Mouse (Mus musculus): Measurements from ENCODE around the gene Ankrd23. TPM values are rescaled to one million over a fixed set of nuclear protein-coding genes. Genes with fewer than 3 reads are reported as not detected.
A peak's percentile ranks its signal among the peaks of the same experiment; 100 is the strongest.

Ankrd23 gene
- polyA plus RNA-seq, 1 experiment from 2014 or later, result 10.6 TPM

DNA sequence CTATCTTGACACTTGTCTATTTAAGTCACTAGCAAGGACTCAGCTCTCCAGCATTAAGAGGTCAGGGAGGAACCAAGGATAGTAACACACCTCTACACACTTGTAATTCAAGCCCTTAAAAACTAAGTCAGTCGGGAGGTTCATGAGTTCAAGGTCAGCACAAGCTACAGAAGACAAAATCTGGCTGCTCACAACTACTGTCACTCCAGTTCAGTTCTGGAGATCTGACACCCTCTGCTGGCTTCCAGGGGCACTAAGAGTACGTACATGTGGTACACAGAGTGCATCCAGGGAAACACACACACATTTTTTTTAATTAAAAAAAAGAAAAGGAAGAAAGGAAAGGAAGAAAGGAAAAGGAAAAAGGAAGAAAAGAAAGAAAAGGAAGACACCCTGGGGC is 40.0 kb downstream of the Ankrd23 start:
- Histone ChIP-seq H3K27ac (no peak overlapping the region), H3K27me3 (ENCODE audit: control insufficient read depth, insufficient read depth, low read length) (no peaks in the 10 kb centered on the region), H3K4me1 (replicated peaks; ENCODE audit: control insufficient read depth, insufficient read depth, low read length) (no peaks in the 10 kb centered on the region), H3K9me3 (ENCODE audit: control insufficient read depth, low read length) (no peaks in the 10 kb centered on the region), H3K4me3 (replicated peaks; ENCODE audit: low read length) (no peak overlapping the region), H3K4me2 (replicated peaks) (no peak overlapping the region), H3K9ac (no peak overlapping the region), H3K36me3 (replicated peaks; ENCODE audit: control insufficient read depth, insufficient read depth) (peaks cover 16% of the 10 kb centered on the region; the same call in 1 of the 2 replicates)
- ATAC-seq (ENCODE audit: low FRiP score) (no peak), DNase-seq (ENCODE audit: low spot score) (no peak)
- WGBS, result 69% methylated on average over 2 of the region's 2 CpGs

- H3K4me1 ChIP-seq (replicated peaks; ENCODE audit: control insufficient read depth, insufficient read depth, low read length), result no peaks in the 10 kb centered on the region
- DNase-seq (ENCODE audit: low spot score), result no peak
- no peak for ATAC-seq (ENCODE audit: low FRiP score)
- H3K27ac ChIP-seq, result no peak overlapping the region
- WGBS, result 84% methylated on average over 6 of the region's 6 CpGs
- H3K9ac ChIP-seq, result no peak overlapping the region
- 0 out of 2 replicates have a peak, but pooled peaks cover 2% of the 10 kb centered on the region for H3K36me3 ChIP-seq (replicated peaks; ENCODE audit: control insufficient read depth, insufficient read depth)
- no peak overlapping the region for H3K4me3 ChIP-seq (replicated peaks; ENCODE audit: low read length)
- no peaks in the 10 kb centered on the region for H3K9me3 ChIP-seq (ENCODE audit: control insufficient read depth, low read length)
- H3K27me3 ChIP-seq (ENCODE audit: control insufficient read depth, insufficient read depth, low read length), result no peaks in the 10 kb centered on the region
- no peak overlapping the region for H3K4me2 ChIP-seq (replicated peaks)
These were observed 43.4 kb downstream of the Ankrd23 start for GRCm38 (mm10) chr1:36493299-36493698.

DNA sequence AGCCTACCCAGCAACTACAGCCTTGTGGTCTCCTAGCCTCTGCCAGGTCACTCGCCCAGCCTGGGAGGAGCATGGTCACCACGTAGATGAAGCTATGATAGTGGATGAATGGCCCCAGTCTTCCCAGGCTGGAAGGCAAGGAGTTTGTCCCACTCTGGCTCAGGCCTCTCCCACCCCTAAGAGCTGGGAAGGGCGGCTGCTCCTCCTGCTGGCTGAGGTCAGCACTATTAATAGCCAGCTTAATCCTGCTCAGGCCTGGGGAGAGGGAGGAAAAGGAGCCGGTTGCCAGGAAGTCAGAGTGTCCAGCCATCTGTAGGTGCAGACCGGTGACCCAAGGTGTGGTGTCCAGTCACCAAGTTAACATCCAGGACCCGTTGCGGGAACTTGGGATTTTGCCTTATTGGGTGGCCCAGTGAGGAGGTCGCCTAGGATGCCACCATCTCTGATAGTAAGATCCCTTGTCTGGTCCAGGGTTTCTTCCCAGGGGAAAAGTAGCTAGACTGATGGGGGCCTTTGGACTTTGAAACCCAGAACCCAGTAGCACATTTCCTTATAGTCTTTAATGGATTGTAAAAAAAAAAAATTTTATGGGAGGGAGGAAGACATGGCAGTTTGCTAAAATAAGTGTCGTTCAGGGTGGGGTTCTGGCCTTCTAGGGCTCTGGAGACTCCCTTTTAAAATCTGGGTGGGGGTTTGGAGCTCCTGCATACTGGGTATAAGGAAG is 44.1 kb downstream of the Ankrd23 start:
- DNase-seq (ENCODE audit: low spot score), result no peak
- peak; percentile 73; the same call in 1 of the 2 replicates for ATAC-seq (ENCODE audit: low FRiP score)
- H3K9ac ChIP-seq, result no peak overlapping the region

DNA sequence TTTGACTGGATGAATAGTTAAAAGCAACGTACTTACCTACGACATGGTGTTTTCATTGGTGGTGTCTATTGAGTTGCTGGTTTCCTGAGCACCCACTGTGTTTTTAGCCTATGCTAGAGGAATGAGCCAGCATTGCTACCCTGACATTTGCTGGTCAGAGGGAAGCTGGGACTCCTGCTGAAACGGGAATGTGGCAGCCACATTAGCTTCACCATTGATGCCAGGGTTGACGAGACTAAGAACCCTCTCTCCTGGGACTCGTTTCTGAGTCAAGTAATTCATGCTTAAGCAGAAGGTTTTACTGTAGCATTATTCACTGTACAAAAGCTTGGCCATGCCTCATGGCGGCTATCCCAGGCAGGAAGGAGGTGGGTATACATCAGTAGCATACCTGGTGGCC is 47.0 kb downstream of the Ankrd23 start:
- no peak overlapping the region for H3K4me2 ChIP-seq (replicated peaks)
- DNase-seq (ENCODE audit: low spot score) (no peak), ATAC-seq (ENCODE audit: low FRiP score) (no peak)
- H3K4me1 ChIP-seq (replicated peaks; ENCODE audit: control insufficient read depth, insufficient read depth, low read length), result no peaks in the 10 kb centered on the region
- no peak overlapping the region for H3K4me3 ChIP-seq (replicated peaks; ENCODE audit: low read length)
- H3K9ac ChIP-seq, result no peak overlapping the region
- H3K9me3 ChIP-seq (ENCODE audit: control insufficient read depth, low read length), result no peaks in the 10 kb centered on the region
- no peak overlapping the region for H3K27ac ChIP-seq
- 60% methylated on average over 6 of the region's 6 CpGs for WGBS
- no peaks in the 10 kb centered on the region for H3K36me3 ChIP-seq (replicated peaks; ENCODE audit: control insufficient read depth, insufficient read depth)
- H3K27me3 ChIP-seq (ENCODE audit: control insufficient read depth, insufficient read depth, low read length), result no peaks in the 10 kb centered on the region

More for the DNA sequence above, 44.1 kb downstream of the Ankrd23 start:
- no peaks in the 10 kb centered on the region for H3K9me3 ChIP-seq (ENCODE audit: control insufficient read depth, low read length)
- WGBS, result 54% methylated on average over 9 of the region's 9 CpGs
- H3K27me3 ChIP-seq (ENCODE audit: control insufficient read depth, insufficient read depth, low read length), result no peaks in the 10 kb centered on the region
- no peak overlapping the region for H3K27ac ChIP-seq
- no peak overlapping the region for H3K4me3 ChIP-seq (replicated peaks; ENCODE audit: low read length)
- no peaks in the 10 kb centered on the region for H3K36me3 ChIP-seq (replicated peaks; ENCODE audit: control insufficient read depth, insufficient read depth)
- no peak overlapping the region for H3K4me2 ChIP-seq (replicated peaks)
- H3K4me1 ChIP-seq (replicated peaks; ENCODE audit: control insufficient read depth, insufficient read depth, low read length), result no peaks in the 10 kb centered on the region

- no peak overlapping the region for H3K4me3 ChIP-seq (replicated peaks; ENCODE audit: low read length)
- H3K9me3 ChIP-seq (ENCODE audit: control insufficient read depth, low read length), result no peaks in the 10 kb centered on the region
- no peaks in the 10 kb centered on the region for H3K27me3 ChIP-seq (ENCODE audit: control insufficient read depth, insufficient read depth, low read length)
- H3K27ac ChIP-seq, result no peak overlapping the region
- H3K4me1 ChIP-seq (replicated peaks; ENCODE audit: control insufficient read depth, insufficient read depth, low read length), result no peaks in the 10 kb centered on the region
- H3K9ac ChIP-seq, result no peak overlapping the region
- ATAC-seq (ENCODE audit: low FRiP score), result no peak
- WGBS, result 46% methylated on average over 9 of the region's 9 CpGs
- H3K36me3 ChIP-seq (replicated peaks; ENCODE audit: control insufficient read depth, insufficient read depth), result no peaks in the 10 kb centered on the region
- no peak for DNase-seq (ENCODE audit: low spot score)
- H3K4me2 ChIP-seq (replicated peaks), result no peak overlapping the region
These were observed 49.6 kb downstream of the Ankrd23 start for GRCm38 (mm10) chr1:36487111-36487510.

DNA sequence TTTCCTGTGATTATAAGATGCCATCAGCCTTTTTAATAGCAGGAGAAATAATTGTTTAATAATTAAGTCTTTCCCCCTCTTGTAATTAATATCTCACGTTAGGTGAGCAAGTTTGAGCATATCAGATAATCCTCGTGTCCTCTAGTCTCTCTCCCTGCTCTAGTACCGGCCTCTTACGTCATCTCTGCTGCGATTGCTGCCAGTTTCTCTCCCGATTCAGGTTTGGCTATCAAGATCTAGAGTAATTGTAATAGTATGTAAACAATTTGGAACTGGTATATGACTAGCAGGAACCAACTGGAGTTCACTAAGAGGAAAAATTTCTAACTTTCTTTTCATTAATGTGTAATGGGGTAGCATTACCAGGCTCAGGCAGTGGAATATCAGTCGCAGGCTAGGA is 51.6 kb downstream of the Ankrd23 start:
- Histone ChIP-seq H3K4me3 (replicated peaks; ENCODE audit: low read length) (no peak overlapping the region), H3K27me3 (ENCODE audit: control insufficient read depth, insufficient read depth, low read length) (no peaks in the 10 kb centered on the region), H3K9me3 (ENCODE audit: control insufficient read depth, low read length) (no peaks in the 10 kb centered on the region), H3K4me1 (replicated peaks; ENCODE audit: control insufficient read depth, insufficient read depth, low read length) (no peaks in the 10 kb centered on the region), H3K9ac (no peak overlapping the region), H3K36me3 (replicated peaks; ENCODE audit: control insufficient read depth, insufficient read depth) (no peaks in the 10 kb centered on the region), H3K27ac (no peak overlapping the region), H3K4me2 (replicated peaks) (no peak overlapping the region)
- ATAC-seq (ENCODE audit: low FRiP score), result no peak
- no peak for DNase-seq (ENCODE audit: low spot score)
- 77% methylated on average over 7 of the region's 7 CpGs for whole genome bisulfite sequencing

- Histone ChIP-seq H3K4me1 (replicated peaks; ENCODE audit: control insufficient read depth, insufficient read depth, low read length) (no peaks in the 10 kb centered on the region), H3K9ac (no peak overlapping the region), H3K27me3 (ENCODE audit: control insufficient read depth, insufficient read depth, low read length) (no peaks in the 10 kb centered on the region), H3K27ac (no peak overlapping the region), H3K4me3 (replicated peaks; ENCODE audit: low read length) (no peak overlapping the region), H3K4me2 (replicated peaks) (no peak overlapping the region), H3K9me3 (ENCODE audit: control insufficient read depth, low read length) (no peaks in the 10 kb centered on the region), H3K36me3 (replicated peaks; ENCODE audit: control insufficient read depth, insufficient read depth) (no peaks in the 10 kb centered on the region)
- 72% methylated on average over 4 of the region's 4 CpGs for WGBS
- ATAC-seq (ENCODE audit: low FRiP score) (no peak), DNase-seq (ENCODE audit: low spot score) (no peak)
These were observed 52.9 kb downstream of the Ankrd23 start for GRCm38 (mm10) chr1:36483825-36484224.

Small RNA genes within 50 kb of the gene (microRNA-seq; reads per million reads assigned to microRNA genes)
- gene Gm47280, result not detected

Other genes starting within 250 kb of the Ankrd23 start
- 4.3 and 5.8 TPM in 2 replicates for gene Arid5a, start 229.2 kb downstream of the Ankrd23 start, polyA plus RNA-seq (2014; fragmentation: Nextera tagmentation; extraction: Ambion mirVana)
- 34.2 and 36.3 TPM in 2 replicates for gene Kansl3, start 167.7 kb downstream of the Ankrd23 start, polyA plus RNA-seq (2014; fragmentation: Nextera tagmentation; extraction: Ambion mirVana)
- gene Fer1l5, start 164.6 kb downstream of the Ankrd23 start, polyA plus RNA-seq (2014; fragmentation: Nextera tagmentation; extraction: Ambion mirVana), result 1.5 and 1.8 TPM in 2 replicates
- gene Lman2l, start 91.6 kb downstream of the Ankrd23 start, polyA plus RNA-seq (2014; fragmentation: Nextera tagmentation; extraction: Ambion mirVana), result 41.8 and 41.9 TPM in 2 replicates
- 9.2 and 10.6 TPM in 2 replicates for gene Cnnm4, start 65.3 kb downstream of the Ankrd23 start, polyA plus RNA-seq (2014; fragmentation: Nextera tagmentation; extraction: Ambion mirVana)
- 6.1 and 6.8 TPM in 2 replicates for gene Cnnm3, start 25.0 kb downstream of the Ankrd23 start, polyA plus RNA-seq (2014; fragmentation: Nextera tagmentation; extraction: Ambion mirVana)
- gene Gm42417, start 2.5 kb upstream of the Ankrd23 start, polyA plus RNA-seq (2014; fragmentation: Nextera tagmentation; extraction: Ambion mirVana), result 0.23 and 1.1 TPM in 2 replicates
- gene Ankrd39, start 10.6 kb upstream of the Ankrd23 start, polyA plus RNA-seq (2014; fragmentation: Nextera tagmentation; extraction: Ambion mirVana), result 23.9 and 26.9 TPM in 2 replicates
- gene Sema4c, start 21.5 kb upstream of the Ankrd23 start, polyA plus RNA-seq (2014; fragmentation: Nextera tagmentation; extraction: Ambion mirVana), result 3.1 and 3.8 TPM in 2 replicates
- not detected in 2 replicates for gene Fam178b, start 146.3 kb upstream of the Ankrd23 start, polyA plus RNA-seq (2014; fragmentation: Nextera tagmentation; extraction: Ambion mirVana)
- 772 and 811 TPM in 2 replicates for gene Cox5b, start 154.6 kb upstream of the Ankrd23 start, polyA plus RNA-seq (2014; fragmentation: Nextera tagmentation; extraction: Ambion mirVana)
- 0.48 and 0.54 TPM in 2 replicates for gene 4933424G06Rik, start 173.3 kb upstream of the Ankrd23 start, polyA plus RNA-seq (2014; fragmentation: Nextera tagmentation; extraction: Ambion mirVana)
- gene Actr1b, start 177.5 kb upstream of the Ankrd23 start, polyA plus RNA-seq (2014; fragmentation: Nextera tagmentation; extraction: Ambion mirVana), result 95.0 and 97.4 TPM in 2 replicates
- gene Zap70, start 224.9 kb upstream of the Ankrd23 start, polyA plus RNA-seq (2014; fragmentation: Nextera tagmentation; extraction: Ambion mirVana), result 0.69 and 2.3 TPM in 2 replicates

Measured in hindbrain, embryonic 14.5 days (tissue).